Mouse (Mus musculus) limb, embryonic 12.5 days (tissue): ENCODE data around the gene Runx2. TPM values are rescaled to one million over a fixed set of nuclear protein-coding genes. Genes with fewer than 3 reads are reported as not detected.

Experiments
- ATAC-seq: fragments of 200-750 bp; cut with Nextera tagmentation; 2 replicates; pipeline ENCODE4 v1.8.0; 2017; ENCODE audit warnings: low read depth, moderate TSS enrichment; ENCODE audit not compliant: insufficient number of reproducible peaks, insufficient read depth, low FRiP score, low TSS enrichment
- H3K27ac ChIP-seq: fragments of 300-500 bp; sonication (generic); 2 replicates; pipeline ENCODE4 v1.5.1; 2016; ENCODE audit warnings: mild to moderate bottlenecking, moderate library complexity
- H3K27me3 ChIP-seq: fragments of 300-500 bp; sonication (generic); 2 replicates; pipeline ENCODE4 v1.6.1; 2016; ENCODE audit warnings: mild to moderate bottlenecking, moderate library complexity
- H3K36me3 ChIP-seq: fragments of 300-500 bp; sonication (generic); 2 replicates; pipeline ENCODE4 v1.6.1; 2016; ENCODE audit warnings: mild to moderate bottlenecking, moderate library complexity
- H3K4me1 ChIP-seq: fragments of 300-500 bp; sonication (generic); replicated peaks from 2 replicates; pipeline ENCODE4 v1.6.1; 2016
- H3K4me2 ChIP-seq: fragments of 300-500 bp; sonication (generic); 2 replicates; pipeline ENCODE4 v1.6.1; 2016; ENCODE audit warnings: mild to moderate bottlenecking, moderate library complexity
- H3K4me3 ChIP-seq: fragments of 300-500 bp; sonication (generic); replicated peaks from 2 replicates; pipeline ENCODE4 v1.5.1; 2016; ENCODE audit warnings: mild to moderate bottlenecking
- H3K9ac ChIP-seq: fragments of 300-500 bp; sonication (generic); replicated peaks from 2 replicates; pipeline ENCODE4 v1.6.1; 2016; ENCODE audit warnings: mild to moderate bottlenecking, moderate library complexity
- H3K9me3 ChIP-seq: fragments of 300-500 bp; sonication (generic); 2 replicates; pipeline ENCODE4 v1.6.1; 2016; ENCODE audit warnings: mild to moderate bottlenecking, moderate library complexity
- WGBS: fragments of 180-500 bp; shearing (Covaris S2); methylation state at CpG from one replicate; pipeline ENCODE4 v1.1.7; 2016; 5-methylcytosine and 5-hydroxymethylcytosine counted together
- polyA plus RNA-seq: library from polyadenylated mRNA; unstranded; fragments of >200 nt; fragmentation: Nextera tagmentation; extraction: Ambion mirVana; gene quantifications from 2 replicates; pipeline ENCODE4 v1.2.1, GENCODE M21; 2016

The Runx2 gene
- polyA plus RNA-seq, 1 experiment from 2014 or later: 8.3 TPM

- 24% methylated on average over 1 of the region's 1 CpGs for WGBS
- H3K9me3 ChIP-seq: no peaks in the 10 kb centered on the region
- H3K4me3 ChIP-seq: no peak overlapping the region
- H3K27me3 ChIP-seq: no peaks in the 10 kb centered on the region; the same call in 1 of the 2 replicates
- H3K4me1 ChIP-seq: peaks cover 3% of the 10 kb centered on the region; the same call in 1 of the 2 replicates
- no peaks in the 10 kb centered on the region for H3K36me3 ChIP-seq
- ATAC-seq: no peak
- no peak overlapping the region for H3K4me2 ChIP-seq
- H3K27ac ChIP-seq: no peak overlapping the region
- H3K9ac ChIP-seq: no peak overlapping the region
These were observed 290.5 kb downstream of the Runx2 start for GRCm38 (mm10) chr17:44524146-44524545.

GRCm38 (mm10) chr17:44522906-44523305, 291.7 kb downstream of the Runx2 start:
- no peaks in the 10 kb centered on the region; the same call in 1 of the 2 replicates for H3K27me3 ChIP-seq
- 62% methylated on average over 5 of the region's 5 CpGs for WGBS
- no peak for ATAC-seq
- no peak overlapping the region for H3K9ac ChIP-seq
- no peak overlapping the region for H3K4me2 ChIP-seq
- 0 out of 2 replicates have a peak, but pooled peaks cover 4% of the 10 kb centered on the region for H3K9me3 ChIP-seq
- H3K4me1 ChIP-seq: no peaks in the 10 kb centered on the region; the same call in 1 of the 2 replicates
- H3K36me3 ChIP-seq: no peaks in the 10 kb centered on the region
- no peak overlapping the region for H3K4me3 ChIP-seq
- no peak overlapping the region for H3K27ac ChIP-seq

GRCm38 (mm10) chr17:44520122-44521075, 294.2 kb downstream of the Runx2 start:
- H3K4me3 ChIP-seq: no peak overlapping the region
- H3K27ac ChIP-seq: no peak overlapping the region

GRCm38 (mm10) chr17:44519356-44519755, 295.2 kb downstream of the Runx2 start:
- no peak for ATAC-seq
- no peaks in the 10 kb centered on the region; the same call in 1 of the 2 replicates for H3K27me3 ChIP-seq
- H3K27ac ChIP-seq: no peak overlapping the region
- H3K9me3 ChIP-seq: 0 out of 2 replicates have a peak, but pooled peaks cover 7% of the 10 kb centered on the region
- 76% methylated on average over 3 of the region's 3 CpGs for WGBS
- no peaks in the 10 kb centered on the region for H3K36me3 ChIP-seq
- H3K9ac ChIP-seq: no peak overlapping the region
- H3K4me2 ChIP-seq: no peak overlapping the region
- H3K4me1 ChIP-seq: no peaks in the 10 kb centered on the region; the same call in 1 of the 2 replicates
- no peak overlapping the region for H3K4me3 ChIP-seq

More at GRCm38 (mm10) chr17:44520122-44521075, 294.2 kb downstream of the Runx2 start:
- ATAC-seq: no peak
- Histone ChIP-seq H3K4me2 (no peak overlapping the region), H3K4me1 (no peaks in the 10 kb centered on the region; the same call in 1 of the 2 replicates), H3K27me3 (no peaks in the 10 kb centered on the region; the same call in 1 of the 2 replicates), H3K9me3 (0 out of 2 replicates have a peak, but pooled peaks cover 7% of the 10 kb centered on the region), H3K9ac (no peak overlapping the region), H3K36me3 (no peaks in the 10 kb centered on the region)
- 85% methylated on average over 11 of the region's 11 CpGs for WGBS

GRCm38 (mm10) chr17:44518156-44518555, 296.4 kb downstream of the Runx2 start:
- H3K9ac ChIP-seq: no peak overlapping the region
- H3K27ac ChIP-seq: no peak overlapping the region
- ATAC-seq: no peak
- no peak overlapping the region for H3K4me2 ChIP-seq
- WGBS: 97% methylated on average over 6 of the region's 6 CpGs
- no peaks in the 10 kb centered on the region; the same call in 1 of the 2 replicates for H3K4me1 ChIP-seq
- H3K9me3 ChIP-seq: 0 out of 2 replicates have a peak, but pooled peaks cover 7% of the 10 kb centered on the region
- H3K27me3 ChIP-seq: no peaks in the 10 kb centered on the region; the same call in 1 of the 2 replicates
- no peaks in the 10 kb centered on the region for H3K36me3 ChIP-seq
- H3K4me3 ChIP-seq: no peak overlapping the region

GRCm38 (mm10) chr17:44508198-44508715, 306.3 kb downstream of the Runx2 start:
- Histone ChIP-seq H3K9me3 (no peaks in the 10 kb centered on the region), H3K27me3 (peaks cover 8% of the 10 kb centered on the region), H3K9ac (no peak overlapping the region), H3K36me3 (no peaks in the 10 kb centered on the region), H3K4me3 (no peak overlapping the region), H3K4me1 (peaks cover 21% of the 10 kb centered on the region), H3K4me2 (no peak overlapping the region), H3K27ac (no peak overlapping the region)
- 59% methylated on average over 7 of the region's 7 CpGs for WGBS
- ATAC-seq: no peak

GRCm38 (mm10) chr17:44507741-44508140, 306.9 kb downstream of the Runx2 start:
- Histone ChIP-seq H3K36me3 (no peaks in the 10 kb centered on the region), H3K9me3 (no peaks in the 10 kb centered on the region), H3K9ac (no peak overlapping the region), H3K4me1 (peaks cover 21% of the 10 kb centered on the region), H3K4me2 (no peak overlapping the region), H3K4me3 (no peak overlapping the region), H3K27me3 (peaks cover 8% of the 10 kb centered on the region), H3K27ac (no peak overlapping the region)
- 88% methylated on average over 3 of the region's 3 CpGs for WGBS
- ATAC-seq: no peak

- Histone ChIP-seq H3K27me3 (peaks cover 8% of the 10 kb centered on the region), H3K4me2 (no peak overlapping the region), H3K9ac (no peak overlapping the region), H3K4me3 (no peak overlapping the region), H3K9me3 (no peaks in the 10 kb centered on the region), H3K36me3 (no peaks in the 10 kb centered on the region), H3K27ac (no peak overlapping the region), H3K4me1 (peaks cover 21% of the 10 kb centered on the region)
- 21% methylated on average over 3 of the region's 3 CpGs for WGBS
- ATAC-seq: no peak
These were observed 308.1 kb downstream of the Runx2 start for GRCm38 (mm10) chr17:44506524-44506923.

- peaks cover 21% of the 10 kb centered on the region for H3K4me1 ChIP-seq
- no peak overlapping the region for H3K4me3 ChIP-seq
- no peak overlapping the region for H3K9ac ChIP-seq
- H3K4me2 ChIP-seq: no peak overlapping the region
- H3K36me3 ChIP-seq: no peaks in the 10 kb centered on the region
- WGBS: 78% methylated on average over 10 of the region's 10 CpGs
- no peak overlapping the region for H3K27ac ChIP-seq
- no peak for ATAC-seq
- H3K9me3 ChIP-seq: no peaks in the 10 kb centered on the region
- peaks cover 8% of the 10 kb centered on the region for H3K27me3 ChIP-seq
These were observed 309.7 kb downstream of the Runx2 start for GRCm38 (mm10) chr17:44504794-44505317.

GRCm38 (mm10) chr17:44502176-44502575, 312.4 kb downstream of the Runx2 start:
- Histone ChIP-seq H3K4me3 (no peak overlapping the region), H3K9me3 (peaks cover 8% of the 10 kb centered on the region; the same call in 1 of the 2 replicates), H3K27ac (no peak overlapping the region), H3K27me3 (no peaks in the 10 kb centered on the region), H3K4me2 (no peak overlapping the region), H3K4me1 (peaks cover 17% of the 10 kb centered on the region), H3K9ac (no peak overlapping the region), H3K36me3 (no peaks in the 10 kb centered on the region)
- WGBS: 95% methylated on average over 5 of the region's 5 CpGs
- no peak for ATAC-seq
